Mouse (Mus musculus): Measurements from ENCODE around the gene Pparg.

DNA sequence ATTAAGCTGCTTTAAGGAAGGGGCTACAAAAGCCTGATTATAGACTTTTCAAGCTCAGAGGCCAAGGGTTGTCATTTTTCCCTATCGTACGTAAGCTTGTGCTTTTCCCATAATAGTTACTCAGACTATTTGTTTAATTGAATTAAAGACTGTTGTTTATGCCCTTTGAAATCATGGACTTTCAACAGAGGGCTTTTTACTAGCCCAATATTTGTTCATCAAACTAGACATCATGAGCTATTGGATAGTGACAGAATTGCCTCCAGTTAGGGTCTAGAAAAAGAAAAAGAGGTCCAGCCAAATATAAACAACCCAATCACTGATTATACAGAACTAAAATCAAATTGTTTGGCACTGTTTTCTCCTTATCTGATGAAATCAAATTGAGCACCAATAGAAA is 104.7 kb downstream of the Pparg start:
- TF ChIP-seq CTCF (IDR thresholded peaks at IDR 0.05; ENCODE audit: borderline replicate concordance, insufficient read depth, low read length) (no peak), POLR2A (IDR thresholded peaks at IDR 0.05; ENCODE audit: low read depth, low read length) (no peak)

All from embryonic fibroblast, embryonic 13.5 days (primary cell).